Mouse (Mus musculus) CD4-positive naive resting alpha-beta T cell, adult 57 days (primary cell): ENCODE data around the gene Ivl. TPM values are rescaled to one million over a fixed set of nuclear protein-coding genes. Genes with fewer than 3 reads are reported as not detected.

Experiments used
- total RNA-seq: library from RNA; stranded (reverse); gene quantifications from one replicate; pipeline ENCODE4 v1.2.4, GENCODE M21; 2023

The Ivl gene
- total RNA-seq: not detected

DNA sequence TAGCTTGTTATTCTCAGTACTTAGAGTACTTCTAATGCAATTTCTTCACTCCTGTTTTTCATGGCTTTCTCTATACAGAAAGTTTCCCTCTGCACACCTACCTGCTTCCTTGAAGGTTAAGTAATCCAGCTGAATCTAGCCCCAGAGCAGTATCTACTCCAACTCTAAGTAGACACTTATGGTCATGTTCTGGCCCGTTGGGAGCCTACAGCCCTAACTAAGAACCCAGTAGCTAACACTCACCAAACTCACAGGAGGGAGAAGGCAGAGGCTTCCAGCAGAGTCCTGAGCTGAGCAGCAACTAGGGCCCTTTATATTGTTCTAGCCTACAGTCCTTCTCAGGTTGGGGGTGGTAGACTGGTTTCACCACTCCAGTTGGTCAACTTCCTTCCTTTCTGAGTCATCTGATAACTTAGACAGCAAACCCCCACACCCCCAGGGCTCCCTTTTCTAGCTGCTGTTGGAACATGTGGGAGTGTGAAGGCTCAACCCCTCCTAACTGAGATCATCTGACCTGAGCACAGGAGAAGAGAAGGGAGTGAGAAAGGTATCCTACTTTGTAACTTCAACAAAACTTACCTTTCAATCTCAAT, at the start of gene Ivl:
Gene Ivl (minus strand): TSS at position 287 of the 593 bp plus-strand sequence.

DNA sequence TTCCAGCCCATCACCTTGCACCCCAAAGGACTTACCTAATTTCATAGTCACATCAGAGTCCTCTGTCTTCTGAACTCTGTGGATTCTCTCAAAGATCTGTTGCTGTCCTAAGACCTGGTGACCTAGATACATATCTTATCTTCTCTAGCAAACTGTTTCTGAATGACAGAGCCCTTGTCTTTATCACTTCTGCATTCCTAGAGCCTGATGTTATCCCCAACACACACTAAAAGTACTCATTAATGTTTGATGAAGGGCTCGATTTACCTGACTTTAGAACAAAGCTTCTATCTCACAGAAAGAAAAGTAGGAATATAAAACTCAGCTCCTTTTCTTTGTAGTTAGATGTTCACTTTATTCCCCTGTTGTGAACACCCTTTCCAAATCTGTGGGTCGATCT, 48.0 kb upstream of the Ivl start, which contains the start of gene Lce6a:
Gene Lce6a (minus strand): TSS at position 101 of the 400 bp plus-strand sequence.

DNA sequence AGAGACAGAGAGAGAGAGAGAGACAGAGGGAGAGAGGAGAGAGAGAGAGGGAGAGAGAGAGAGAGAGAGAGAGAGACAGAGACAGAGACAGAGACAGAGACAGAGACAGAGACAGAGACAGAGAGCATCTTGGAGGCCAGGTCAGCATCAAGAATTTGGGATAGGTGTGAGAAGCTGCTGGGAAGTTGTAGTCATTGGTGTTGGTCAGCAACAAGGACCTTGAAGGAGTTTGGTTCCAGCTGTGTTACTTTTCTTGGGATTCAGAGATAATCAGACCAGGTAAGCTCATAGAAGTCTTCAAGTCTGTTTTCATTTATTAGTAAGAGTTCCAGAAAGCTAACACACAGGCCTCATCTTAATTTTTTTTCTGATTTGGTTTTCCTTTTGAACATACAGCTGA, 33.9 kb upstream of the Ivl start, which contains the start of gene 2210017I01Rik:
Gene 2210017I01Rik (minus strand): TSS at position 101 of the 400 bp plus-strand sequence.

DNA sequence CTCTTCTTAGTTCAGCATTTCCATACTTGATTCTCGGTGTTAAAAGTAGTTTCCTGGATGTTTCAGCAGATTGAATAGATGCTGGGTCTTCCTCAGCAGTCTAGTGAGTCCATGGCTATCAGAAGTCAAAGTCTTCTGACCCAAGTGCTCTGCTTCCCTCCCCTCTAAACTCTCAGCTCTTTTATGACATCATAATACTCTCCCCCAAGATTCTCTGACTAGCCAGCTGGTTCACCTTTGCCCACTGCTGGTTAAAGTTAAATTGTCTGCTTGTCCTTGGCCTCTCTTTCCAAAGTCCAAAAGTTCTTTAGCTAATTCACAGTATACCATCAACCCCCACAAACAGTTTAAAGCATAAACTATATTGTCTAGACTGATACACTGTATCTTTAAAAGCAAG, 15.3 kb upstream of the Ivl start, which contains the start of gene Smcp:
Gene Smcp (minus strand): TSS at position 140 of the 400 bp plus-strand sequence.

DNA sequence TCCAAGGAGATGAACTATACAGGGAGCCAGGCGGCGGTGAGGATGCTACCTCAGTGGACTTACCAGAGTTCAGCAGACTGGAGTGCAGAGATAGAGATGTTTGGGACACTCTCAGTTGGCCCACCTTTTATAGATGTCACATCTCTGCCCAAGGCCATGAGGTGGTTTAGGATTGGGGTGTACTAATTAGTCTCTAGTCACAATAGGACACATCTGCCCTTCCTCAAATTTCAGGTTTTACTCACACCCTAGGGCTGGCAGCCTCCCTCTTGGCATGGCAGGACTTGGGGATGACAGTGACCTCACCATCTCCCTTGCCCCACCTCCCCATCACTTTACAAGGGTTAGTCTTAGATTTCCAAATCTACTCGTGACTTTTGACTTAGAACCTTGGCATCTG, 39.1 kb downstream of the Ivl start, which contains the start of gene 2310046K23Rik:
Gene 2310046K23Rik (minus strand): TSS at position 101 of the 400 bp plus-strand sequence.

Other genes with a start within 250 kb of the Ivl start
- gene Sprr2d, start 234.6 kb downstream of the Ivl start, total RNA-seq: not detected
- gene Sprr2e, start 221.6 kb downstream of the Ivl start, total RNA-seq: not detected
- not detected for gene Sprr2f, start 208.5 kb downstream of the Ivl start, total RNA-seq
- gene Sprr2h, start 188.1 kb downstream of the Ivl start, total RNA-seq: not detected
- not detected for gene Sprr2i, start 165.7 kb downstream of the Ivl start, total RNA-seq
- gene Sprr2j-ps, start 155.7 kb downstream of the Ivl start, total RNA-seq: not detected
- gene Gm9774, start 144.3 kb downstream of the Ivl start, total RNA-seq: 4.4 TPM
- gene Sprr2k, start 141.2 kb downstream of the Ivl start, total RNA-seq: not detected
- not detected for gene Sprr1b, start 134.9 kb downstream of the Ivl start, total RNA-seq
- not detected for gene Sprr3, start 115.0 kb downstream of the Ivl start, total RNA-seq
- not detected for gene Sprr1a, start 87.8 kb downstream of the Ivl start, total RNA-seq
- not detected for gene Sprr4, start 73.2 kb downstream of the Ivl start, total RNA-seq
- not detected for gene 2310046K23Rik, start 39.2 kb downstream of the Ivl start, total RNA-seq
- gene Smcp, start 15.3 kb upstream of the Ivl start, total RNA-seq: not detected
- gene 2210017I01Rik, start 33.8 kb upstream of the Ivl start, total RNA-seq: not detected
- not detected for gene Lce6a, start 47.9 kb upstream of the Ivl start, total RNA-seq
- not detected for gene Lce1a1, start 74.6 kb upstream of the Ivl start, total RNA-seq
- gene Lce1b, start 83.2 kb upstream of the Ivl start, total RNA-seq: not detected
- gene Lce1a2, start 96.6 kb upstream of the Ivl start, total RNA-seq: not detected
- gene Lce1c, start 105.5 kb upstream of the Ivl start, total RNA-seq: not detected
- not detected for gene Lce1d, start 113.5 kb upstream of the Ivl start, total RNA-seq
- not detected for gene Lce1e, start 135.3 kb upstream of the Ivl start, total RNA-seq
- not detected for gene Lce1f, start 146.6 kb upstream of the Ivl start, total RNA-seq
- not detected for gene Gm38119, start 165.4 kb upstream of the Ivl start, total RNA-seq
- gene Lce1g, start 178.6 kb upstream of the Ivl start, total RNA-seq: not detected
- gene Lce1h, start 191.3 kb upstream of the Ivl start, total RNA-seq: not detected
- not detected for gene Lce1i, start 205.2 kb upstream of the Ivl start, total RNA-seq
- not detected for gene Lce1j, start 216.8 kb upstream of the Ivl start, total RNA-seq
- gene Lce1k, start 234.2 kb upstream of the Ivl start, total RNA-seq: not detected